Mouse (Mus musculus) bone marrow, adult 2 months (tissue): ENCODE data around the gene Dlx5.

Experiments
- CTCF ChIP-seq: fragments of 200-500 bp; IDR thresholded peaks from 2 replicates; pipeline ENCODE4 v1.5.1; 2011; ENCODE audit warnings: low read length, control low read depth; ENCODE audit not compliant: control insufficient read depth, insufficient read depth
- POLR2A ChIP-seq: fragments of 200-500 bp; IDR thresholded peaks from 2 replicates; pipeline ENCODE4 v1.6.1; 2011; ENCODE audit warnings: low read depth, mild to moderate bottlenecking, control low read depth, low read length, borderline replicate concordance; ENCODE audit not compliant: control insufficient read depth

- TF ChIP-seq POLR2A (no peak), CTCF (no peak)
Observed at GRCm38 (mm10) chr6:6870876-6871420, 10.9 kb downstream of the Dlx5 start.
